Mouse (Mus musculus): ENCODE measurements around the gene Prrt2.

DNA sequence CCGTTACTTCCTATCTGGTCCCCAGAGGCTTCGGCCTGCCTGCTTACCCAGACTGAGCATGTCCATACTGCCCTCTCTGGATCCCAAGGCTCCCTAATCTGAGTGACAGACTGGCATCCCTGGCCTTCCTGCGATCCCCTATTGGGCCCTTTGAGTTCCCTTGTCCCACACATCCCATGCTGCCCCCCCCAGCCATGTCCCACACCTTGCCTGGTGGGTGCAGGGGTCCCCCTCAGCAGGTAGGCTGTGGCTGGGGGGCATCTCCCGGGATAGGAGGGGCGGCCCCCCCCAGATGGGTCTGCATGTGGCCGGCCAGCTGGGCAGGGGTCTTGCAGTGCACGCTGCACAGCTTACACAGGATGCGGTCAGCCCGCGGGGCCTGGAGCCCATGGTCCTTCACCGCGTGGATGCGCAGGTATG lies 2.3 kb upstream of the Prrt2 start:
- no peak for TF ChIP-seq POLR2A (IDR thresholded peaks at IDR 0.05; ENCODE audit: insufficient read depth, low read depth, low read length)
- TF ChIP-seq CTCF (IDR thresholded peaks at IDR 0.05; ENCODE audit: insufficient read depth, low read depth, low read length) = no peak
